Mouse (Mus musculus) E14TG2a.4 (cell line): ENCODE data around the gene Ppp1r1b.

ENCODE experiments used
- CTCF ChIP-seq: conservative IDR thresholded peaks from 2 replicates; pipeline ENCODE4 v1.5.1; 2014; ENCODE audit warnings: low read length
- POU5F1 ChIP-seq: IDR thresholded peaks from 2 replicates; pipeline ENCODE4 v1.6.1; 2014; ENCODE audit warnings: low read length, borderline replicate concordance

- TF ChIP-seq CTCF: no peak
- no peak for TF ChIP-seq POU5F1
These were observed 22.9 kb upstream of the Ppp1r1b start for GRCm38 (mm10) chr11:98325191-98325820.
